Mouse (Mus musculus) hindbrain, embryonic 16.5 days (tissue): ENCODE results near the gene Rmnd1. TPM values are rescaled to one million over a fixed set of nuclear protein-coding genes. Genes with fewer than 3 reads are reported as not detected.

Experiments
- polyA plus RNA-seq: library from polyadenylated mRNA; unstranded; fragments of >200 nt; fragmentation: Nextera tagmentation; extraction: Ambion mirVana; gene quantifications from 2 replicates; pipeline ENCODE4 v1.2.1, GENCODE M21; 2015

The Rmnd1 gene
- polyA plus RNA-seq, 1 experiment from 2014 or later: 41.9 TPM

Other genes with a start within 250 kb of the Rmnd1 start
- 42.4 and 50.7 TPM in 2 replicates for gene Akap12, start 166.0 kb downstream of the Rmnd1 start, polyA plus RNA-seq
- gene Zbtb2, start 44.3 kb downstream of the Rmnd1 start, polyA plus RNA-seq: 11.7 and 15.2 TPM in 2 replicates
- 10.6 and 10.9 TPM in 2 replicates for gene Armt1, start 79 bp upstream of the Rmnd1 start, polyA plus RNA-seq
- gene Ccdc170, start 50.1 kb upstream of the Rmnd1 start, polyA plus RNA-seq: 0.47 and 0.54 TPM in 2 replicates
- gene Esr1, start 179.2 kb upstream of the Rmnd1 start, polyA plus RNA-seq: 0.27 and 0.63 TPM in 2 replicates